Mouse (Mus musculus) midbrain, embryonic 10.5 days (tissue): Measurements from ENCODE around the gene Slc25a35. TPM values are rescaled to one million over a fixed set of nuclear protein-coding genes. Genes with fewer than 3 reads are reported as not detected.
"Not testable (repeated sequence)": the region's sequence is repeated elsewhere in the genome, so short reads cannot be mapped to it uniquely, and the experiment has no call there.

Experiments used
- DNase-seq: peaks from one replicate; pipeline ENCODE4 v3.0.0-alpha.2; 2017; ENCODE audit warnings: low spot score
- H3K27ac ChIP-seq: fragments of 300-500 bp; sonication (generic); replicated peaks from 2 replicates; pipeline ENCODE4 v1.5.1; 2016; ENCODE audit warnings: mild to moderate bottlenecking
- H3K27me3 ChIP-seq: fragments of 300-500 bp; sonication (generic); 2 replicates; pipeline ENCODE4 v1.6.1; 2016; ENCODE audit warnings: low read depth, mild to moderate bottlenecking; ENCODE audit not compliant: poor library complexity, severe bottlenecking
- H3K36me3 ChIP-seq: fragments of 300-500 bp; sonication (generic); 2 replicates; pipeline ENCODE4 v1.6.1; 2016; ENCODE audit warnings: mild to moderate bottlenecking, moderate library complexity
- H3K4me1 ChIP-seq: fragments of 300-500 bp; sonication (generic); 2 replicates; pipeline ENCODE4 v1.6.1; 2016
- H3K4me3 ChIP-seq: fragments of 300-500 bp; sonication (generic); 2 replicates; pipeline ENCODE4 v1.5.1; 2016; ENCODE audit warnings: mild to moderate bottlenecking, moderate library complexity
- H3K9me3 ChIP-seq: fragments of 300-500 bp; sonication (generic); replicated peaks from 2 replicates; pipeline ENCODE4 v1.6.1; 2016; ENCODE audit warnings: mild to moderate bottlenecking
- WGBS: fragments of 180-500 bp; shearing (Covaris S2); methylation state at CpG from one replicate; pipeline ENCODE4 v1.1.7; 2016; 5-methylcytosine and 5-hydroxymethylcytosine counted together
- polyA plus RNA-seq: library from polyadenylated mRNA; unstranded; fragments of >200 nt; fragmentation: Nextera tagmentation; extraction: Ambion mirVana; gene quantifications from 2 replicates; pipeline ENCODE4 v1.2.1, GENCODE M21; 2016

Gene Slc25a35
- polyA plus RNA-seq, 1 experiment from 2014 or later: 2.1 TPM

DNA sequence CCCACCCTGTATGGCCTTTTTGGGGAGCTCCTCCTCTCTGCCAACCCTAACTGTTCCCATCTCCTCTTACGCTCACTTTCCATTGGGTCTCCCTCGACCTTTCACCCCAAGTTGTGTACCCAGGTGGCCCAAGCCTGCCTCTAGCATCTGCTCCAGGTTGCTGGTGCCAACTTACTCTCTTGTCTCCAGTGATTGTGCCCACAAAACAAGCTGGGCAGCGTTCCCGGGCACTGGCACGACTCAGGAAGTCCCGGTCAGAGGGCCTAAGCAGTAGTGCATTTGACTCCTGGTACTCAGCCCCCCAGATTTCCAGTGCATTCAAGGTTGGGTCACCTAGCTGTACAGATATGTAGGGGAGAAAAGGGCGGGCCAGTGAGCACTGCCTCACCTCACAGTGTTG is 25.2 kb downstream of the Slc25a35 start:
- H3K4me1 ChIP-seq: no peaks in the 10 kb centered on the region
- H3K27me3 ChIP-seq: no peaks in the 10 kb centered on the region
- no peaks in the 10 kb centered on the region for H3K9me3 ChIP-seq
- peaks cover 99% of the 10 kb centered on the region for H3K36me3 ChIP-seq
- no peak overlapping the region for H3K4me3 ChIP-seq
- H3K27ac ChIP-seq: no peak overlapping the region
- no peak for DNase-seq
- 91% methylated on average over 7 of the region's 7 CpGs for WGBS

DNA sequence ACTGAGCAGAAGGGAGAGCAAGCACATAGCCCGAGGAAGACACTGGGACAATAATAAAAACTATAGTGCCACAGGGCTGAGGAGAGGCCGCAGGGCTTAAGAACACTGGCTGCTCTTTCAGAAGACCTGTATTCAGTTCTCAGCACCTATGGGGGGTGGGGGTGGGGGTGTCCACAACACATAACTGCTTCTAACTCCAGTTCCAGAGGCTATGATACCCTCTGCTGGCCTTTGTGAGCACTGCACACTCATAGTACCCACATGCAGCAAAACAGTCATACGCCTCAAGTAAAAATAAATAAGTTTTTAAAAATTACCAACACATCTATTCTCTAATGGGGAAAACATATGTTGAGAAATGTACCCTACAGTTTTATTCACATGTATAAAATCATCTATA is 26.4 kb downstream of the Slc25a35 start:
- Histone ChIP-seq H3K27me3 (no peaks in the 10 kb centered on the region), H3K4me3 (no peak overlapping the region), H3K36me3 (peaks cover 100% of the 10 kb centered on the region), H3K4me1 (no peaks in the 10 kb centered on the region), H3K27ac (no peak overlapping the region), H3K9me3 (no peaks in the 10 kb centered on the region)
- DNase-seq: no peak
- 95% methylated on average over 3 of the region's 3 CpGs for WGBS

DNA sequence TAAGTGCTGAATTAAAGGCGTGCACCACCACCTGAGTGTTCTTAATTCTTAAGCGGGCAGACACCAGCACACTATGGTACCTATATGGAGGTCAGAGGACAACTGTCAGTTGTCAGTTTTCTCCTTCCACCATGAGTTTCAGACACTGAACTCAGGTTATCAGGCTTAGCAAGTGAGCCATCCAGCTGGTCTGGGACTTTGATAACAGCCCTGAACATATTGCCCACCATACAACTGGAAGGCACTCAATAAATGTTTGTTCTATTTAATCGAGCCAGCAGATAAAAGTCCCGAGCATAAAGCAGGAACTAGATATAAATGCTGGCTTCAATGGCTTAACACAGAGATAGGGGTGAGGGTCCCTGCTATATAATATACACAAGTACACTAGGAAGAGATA is 29.1 kb downstream of the Slc25a35 start:
- Histone ChIP-seq H3K27me3 (no peaks in the 10 kb centered on the region), H3K9me3 (no peaks in the 10 kb centered on the region), H3K27ac (no peak overlapping the region), H3K4me3 (no peak overlapping the region), H3K4me1 (no peaks in the 10 kb centered on the region), H3K36me3 (peaks cover 100% of the 10 kb centered on the region)
- WGBS: 93% methylated on average over 4 of the region's 4 CpGs
- no peak for DNase-seq

DNA sequence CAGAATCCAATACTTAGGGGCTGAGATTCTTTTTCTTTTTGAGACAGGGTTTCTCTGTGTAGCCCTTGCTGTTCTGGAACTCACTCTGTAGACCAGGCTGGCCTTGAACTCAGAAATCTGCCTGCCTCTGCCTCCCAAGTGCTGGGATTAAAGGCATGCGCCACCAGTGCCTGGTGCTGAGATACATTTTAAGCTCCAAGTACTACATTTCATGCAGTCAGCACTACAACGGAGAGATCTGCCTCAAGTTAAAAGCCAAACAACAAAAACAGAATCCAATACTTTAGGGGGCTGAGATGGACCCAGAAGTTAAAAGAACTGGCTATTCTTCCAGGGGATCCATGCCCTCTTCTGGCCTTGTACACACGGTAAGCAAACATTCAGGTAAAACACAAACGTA is 34.9 kb downstream of the Slc25a35 start:
- Histone ChIP-seq H3K4me1 (peaks cover 11% of the 10 kb centered on the region), H3K36me3 (peaks cover 81% of the 10 kb centered on the region)
- not testable (repeated sequence) for DNase-seq, H3K27me3 ChIP-seq, H3K4me3 ChIP-seq, H3K27ac ChIP-seq, H3K9me3 ChIP-seq
- WGBS: 94% methylated on average over 4 of the region's 4 CpGs

DNA sequence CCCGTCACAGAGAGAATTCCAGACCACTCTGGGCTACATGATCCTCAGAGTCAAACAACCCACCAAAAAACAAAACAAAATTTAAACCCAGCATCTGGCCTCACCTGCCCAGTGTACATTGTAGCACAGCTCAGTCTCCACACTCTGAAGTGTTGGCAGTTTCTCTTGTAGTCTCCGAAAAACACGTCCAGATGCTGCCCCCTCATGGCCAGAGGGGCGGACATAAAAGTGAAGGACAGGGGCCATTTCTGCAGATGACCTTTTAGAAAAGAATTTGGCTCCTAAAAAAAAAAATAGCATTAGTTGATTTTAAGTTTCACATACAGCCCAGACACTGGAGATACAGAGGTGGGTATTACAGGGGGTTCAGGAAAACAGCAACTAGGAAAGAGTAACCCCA is 35.7 kb downstream of the Slc25a35 start:
- peaks cover 73% of the 10 kb centered on the region for H3K36me3 ChIP-seq
- peaks cover 12% of the 10 kb centered on the region for H3K4me1 ChIP-seq
- DNase-seq: no peak
- WGBS: 66% methylated on average over 4 of the region's 4 CpGs
- H3K27ac ChIP-seq: no peak overlapping the region
- H3K4me3 ChIP-seq: no peak overlapping the region
- H3K27me3 ChIP-seq: no peaks in the 10 kb centered on the region
- no peaks in the 10 kb centered on the region for H3K9me3 ChIP-seq

DNA sequence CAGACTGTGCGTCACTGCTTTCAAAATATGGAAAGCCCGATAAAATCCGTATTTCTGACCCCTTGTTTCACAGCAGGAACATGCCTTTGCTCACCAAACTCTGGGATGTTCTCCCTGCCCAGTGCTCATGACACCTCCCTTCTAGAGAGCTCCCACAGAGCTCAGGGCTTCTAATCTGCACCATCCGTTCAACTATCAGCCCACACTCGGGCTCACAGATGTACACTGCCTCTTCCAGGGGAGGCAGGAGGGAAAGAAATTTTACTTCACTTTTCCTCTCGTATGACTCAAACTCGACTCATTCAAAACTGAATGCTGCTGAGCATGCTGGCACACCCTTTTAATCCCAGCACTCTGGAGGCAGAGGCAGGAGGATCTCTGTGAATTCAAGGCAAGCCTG is 37.3 kb downstream of the Slc25a35 start:
- WGBS: 94% methylated on average over 7 of the region's 7 CpGs
- Histone ChIP-seq H3K27me3 (no peaks in the 10 kb centered on the region), H3K4me1 (peaks cover 12% of the 10 kb centered on the region), H3K9me3 (no peaks in the 10 kb centered on the region), H3K27ac (no peak overlapping the region), H3K36me3 (peaks cover 57% of the 10 kb centered on the region), H3K4me3 (no peak overlapping the region)
- no peak for DNase-seq

DNA sequence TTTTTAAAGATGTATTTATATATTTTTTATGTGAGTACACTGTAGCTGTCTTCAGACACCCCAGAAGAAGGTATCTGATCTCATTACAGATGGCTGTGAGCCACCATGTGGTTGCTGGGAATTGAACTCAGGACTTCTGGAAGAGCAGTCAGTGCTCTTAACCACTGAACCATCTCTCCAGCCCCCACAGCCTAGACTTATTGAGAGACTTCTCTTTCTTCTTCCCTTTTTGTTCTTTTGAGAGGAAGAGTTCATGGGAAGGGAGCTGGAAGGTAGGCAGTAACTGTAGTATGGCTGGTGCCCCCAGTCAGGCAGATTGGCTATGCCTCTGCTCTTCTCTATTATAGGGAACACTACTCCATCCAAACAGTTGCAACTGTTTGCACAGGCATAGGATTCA is 38.6 kb downstream of the Slc25a35 start:
- not testable (repeated sequence) for H3K9me3 ChIP-seq, H3K27ac ChIP-seq, DNase-seq, H3K4me3 ChIP-seq, H3K27me3 ChIP-seq
- Histone ChIP-seq H3K36me3 (peaks cover 43% of the 10 kb centered on the region), H3K4me1 (peaks cover 15% of the 10 kb centered on the region)

DNA sequence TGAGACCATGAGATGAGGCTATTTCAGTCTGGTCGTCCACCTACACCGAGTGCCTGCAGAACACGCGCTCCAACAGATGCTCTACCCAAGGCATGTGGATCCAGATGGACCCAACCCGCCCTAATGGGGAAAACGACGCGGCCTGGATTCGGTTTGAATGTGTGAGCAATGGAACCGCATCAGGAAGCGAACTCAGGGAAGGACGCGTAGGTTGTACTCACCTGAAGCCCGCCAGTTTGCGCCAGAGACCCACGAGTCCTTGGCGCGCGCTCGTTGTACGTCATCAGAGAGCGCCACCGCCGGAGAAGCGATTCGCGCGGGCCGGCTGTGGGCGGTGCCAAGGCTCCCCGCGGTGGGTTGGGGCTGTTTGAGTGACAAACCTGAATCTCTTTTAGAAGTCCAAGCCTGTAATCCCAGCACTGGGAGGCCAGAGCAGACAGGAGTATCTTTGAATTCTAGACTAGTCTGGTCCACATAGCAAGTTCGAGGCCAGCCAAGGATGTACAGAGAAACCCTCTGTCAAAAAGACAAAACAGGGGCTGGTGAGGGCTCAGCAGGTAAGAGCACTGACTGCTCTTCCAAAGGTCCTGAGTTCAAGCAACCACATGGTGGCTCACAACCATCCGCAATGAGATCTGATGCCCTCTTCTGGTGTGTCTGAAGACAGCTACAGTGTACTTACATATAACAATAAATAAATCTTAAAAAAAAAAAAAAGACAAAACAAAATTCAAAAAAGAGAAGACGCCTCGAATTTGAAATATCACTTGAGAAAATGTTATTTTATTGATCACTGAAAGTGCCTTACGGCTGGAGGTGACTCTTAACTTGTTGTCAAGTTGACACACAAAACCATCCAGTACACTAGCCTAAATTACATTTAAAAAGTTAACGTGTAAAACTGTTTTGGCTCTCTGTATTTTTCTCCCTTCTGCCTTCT is 40.5 kb downstream of the Slc25a35 start, which contains the start of gene Pfas:
Gene Pfas (minus strand): TSS at position 279 of the 940 bp plus-strand sequence.
- H3K4me3 ChIP-seq: peak within 1 kb of the TSS; percentile 83
- H3K36me3 ChIP-seq: peaks cover 25% of the 10 kb centered on the region
- H3K27me3 ChIP-seq: no peaks in the 10 kb centered on the region
- no peaks in the 10 kb centered on the region for H3K9me3 ChIP-seq
- peak; percentile 95 for DNase-seq
- peak within 1 kb of the TSS; percentile 88 for H3K27ac ChIP-seq
- WGBS: 10% methylated on average over 38 of the region's 38 CpGs
- H3K4me1 ChIP-seq: peaks cover 22% of the 10 kb centered on the region

DNA sequence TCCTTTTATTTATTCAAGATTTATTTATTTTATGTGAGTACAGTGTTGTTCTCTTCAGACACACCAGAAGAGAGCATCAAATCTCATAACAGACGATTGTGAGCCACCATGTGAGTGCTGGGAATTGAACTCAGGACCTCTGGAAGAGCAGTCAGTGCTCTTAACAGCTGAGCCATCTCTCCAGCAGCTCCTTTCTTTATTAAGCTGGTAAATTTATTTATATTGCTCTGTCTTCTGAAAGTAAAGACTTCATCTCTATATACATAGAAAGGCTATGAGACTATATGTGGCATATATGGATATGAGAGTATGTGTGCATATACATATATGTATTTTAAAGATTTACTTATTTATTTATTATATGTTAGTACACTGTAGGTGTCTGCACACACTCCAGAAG is 41.6 kb downstream of the Slc25a35 start:
- no peaks in the 10 kb centered on the region for H3K27me3 ChIP-seq
- no peak for DNase-seq
- no peak overlapping the region for H3K4me3 ChIP-seq
- H3K4me1 ChIP-seq: peaks cover 22% of the 10 kb centered on the region
- 91% methylated on average over 1 of the region's 1 CpGs for WGBS
- no peak overlapping the region for H3K27ac ChIP-seq
- H3K9me3 ChIP-seq: no peaks in the 10 kb centered on the region
- peaks cover 18% of the 10 kb centered on the region for H3K36me3 ChIP-seq

DNA sequence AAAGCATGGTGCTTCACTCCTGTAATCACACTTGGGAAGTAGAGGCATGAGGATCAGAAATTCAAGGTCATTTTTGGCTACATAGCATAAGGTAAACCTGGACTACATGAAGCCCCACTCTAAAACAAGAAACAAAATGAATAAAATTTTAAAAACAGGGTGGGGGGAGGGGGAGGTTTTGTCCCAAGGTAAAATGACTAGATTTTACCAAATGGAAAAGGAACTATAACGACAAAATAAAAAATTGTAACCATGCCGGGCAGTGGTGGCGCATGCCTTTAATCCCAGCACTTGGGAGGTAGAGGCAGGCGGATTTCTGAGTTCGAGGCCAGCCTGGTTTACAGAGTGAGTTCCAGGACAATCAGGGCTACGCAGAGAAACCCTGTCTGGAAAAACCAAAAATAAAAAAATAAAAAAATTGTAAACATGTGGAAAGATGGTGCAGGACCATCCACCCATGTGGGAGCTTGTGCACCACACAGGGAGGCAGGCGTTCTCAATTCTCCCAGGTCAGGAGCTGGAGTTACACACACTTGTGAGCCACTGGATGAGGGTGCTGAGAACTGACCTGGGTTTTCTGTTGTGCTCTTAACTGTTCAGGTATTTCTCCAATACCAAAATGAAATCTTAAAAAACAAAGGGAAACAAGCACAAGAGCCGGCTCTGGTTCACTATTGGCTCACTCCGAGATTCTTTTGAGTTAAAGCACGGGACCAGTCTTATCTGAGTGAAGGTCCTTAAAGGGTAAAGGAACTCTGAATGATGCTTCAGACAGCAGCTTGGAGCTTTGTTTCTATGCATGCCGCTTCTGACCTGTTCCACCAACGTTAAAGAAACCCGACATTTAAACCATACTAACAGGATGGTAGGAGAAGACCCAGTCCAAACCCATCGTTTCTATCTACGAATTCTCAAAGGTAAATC is 42.7 kb downstream of the Slc25a35 start:
- no peaks in the 10 kb centered on the region for H3K9me3 ChIP-seq

DNA sequence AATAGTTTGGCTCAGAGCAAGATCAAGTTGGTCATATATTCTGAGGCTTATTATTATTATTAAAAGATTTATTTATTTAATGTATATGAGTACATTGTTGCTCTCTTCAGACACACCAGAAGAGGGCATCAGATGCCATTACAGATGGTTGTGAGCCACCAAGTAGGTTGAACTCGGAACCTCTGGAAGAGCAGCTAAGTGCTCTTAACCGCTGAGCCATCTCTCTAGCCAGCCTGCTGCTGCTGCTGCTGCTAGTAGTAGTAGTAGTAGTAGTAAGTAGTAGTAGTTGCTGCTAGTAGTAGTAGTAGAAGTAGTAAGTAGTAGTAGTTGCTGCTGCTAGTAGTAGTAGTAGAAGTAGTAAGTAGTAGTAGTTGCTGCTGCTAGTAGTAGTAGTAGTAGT is 43.5 kb downstream of the Slc25a35 start:
- not testable (repeated sequence) for DNase-seq

More for the DNA sequence above, 42.7 kb downstream of the Slc25a35 start:
- no peak for DNase-seq
- no peaks in the 10 kb centered on the region for H3K27me3 ChIP-seq
- no peak overlapping the region for H3K27ac ChIP-seq
- H3K4me1 ChIP-seq: peaks cover 27% of the 10 kb centered on the region
- H3K4me3 ChIP-seq: peak overlapping the region; percentile 66; the same call in 1 of the 2 replicates
- whole genome bisulfite sequencing: 90% methylated on average over 15 of the region's 15 CpGs
- H3K36me3 ChIP-seq: peaks cover 8% of the 10 kb centered on the region; the same call in 1 of the 2 replicates

DNA sequence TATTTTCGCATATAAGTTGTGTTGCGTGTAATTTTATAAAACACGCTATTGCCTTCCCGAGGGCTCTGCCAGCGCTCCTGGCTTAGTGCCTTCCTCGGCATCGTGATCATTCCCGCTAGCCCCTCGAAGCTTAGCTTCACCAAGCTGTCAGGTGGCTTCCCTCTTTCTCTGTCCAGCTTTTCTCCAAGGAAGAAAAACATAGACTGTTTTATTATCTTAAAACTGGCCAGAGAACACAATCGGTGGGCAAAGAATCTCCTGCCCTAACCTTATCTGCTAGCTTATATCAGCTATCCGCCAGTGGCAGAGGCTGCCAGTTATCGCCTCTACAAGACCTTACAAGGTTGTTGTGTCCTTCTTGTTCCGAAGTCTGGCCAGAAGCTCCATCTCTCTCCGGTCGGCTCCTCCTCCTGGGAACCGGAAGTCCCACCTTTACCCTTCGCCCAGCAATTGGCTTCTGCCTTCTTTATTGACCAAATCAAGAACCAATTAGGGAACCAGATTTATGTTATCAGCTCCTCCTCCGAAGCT is 44.2 kb downstream of the Slc25a35 start:
- 2% methylated on average over 18 of the region's 18 CpGs for WGBS
- H3K4me1 ChIP-seq: peaks cover 35% of the 10 kb centered on the region
- peak; percentile 88 for DNase-seq

More for the DNA sequence above, 43.5 kb downstream of the Slc25a35 start:
- not testable (repeated sequence) for H3K36me3 ChIP-seq, H3K9me3 ChIP-seq, H3K27me3 ChIP-seq
- 81% methylated on average over 2 of the region's 2 CpGs for WGBS
- peaks cover 32% of the 10 kb centered on the region for H3K4me1 ChIP-seq
- H3K4me3 ChIP-seq: peak overlapping the region; percentile 66
- peak overlapping the region; percentile 90; the same call in 1 of the 2 replicates for H3K27ac ChIP-seq

More for the DNA sequence above, 44.2 kb downstream of the Slc25a35 start:
- H3K9me3 ChIP-seq: no peaks in the 10 kb centered on the region
- H3K36me3 ChIP-seq: no peaks in the 10 kb centered on the region
- peak overlapping the region; percentile 66 for H3K4me3 ChIP-seq
- H3K27me3 ChIP-seq: no peaks in the 10 kb centered on the region
- peak overlapping the region; percentile 90 for H3K27ac ChIP-seq
